Mouse (Mus musculus) embryonic fibroblast, embryonic 13.5 days (primary cell): Measurements from ENCODE around the gene Tnrc6a.

Source experiments
- CTCF ChIP-seq: IDR thresholded peaks from 2 replicates; pipeline ENCODE4 v1.5.1; 2011; ENCODE audit warnings: mild to moderate bottlenecking, control low read depth, low read length, moderate library complexity, borderline replicate concordance; ENCODE audit not compliant: insufficient read depth
- POLR2A ChIP-seq: IDR thresholded peaks from 2 replicates; pipeline ENCODE4 v1.6.1; 2011; ENCODE audit warnings: low read depth, mild to moderate bottlenecking, control low read depth, low read length, moderate library complexity

GRCm38 (mm10) chr7:123244833-123245232, 121.1 kb downstream of the Tnrc6a start:
- TF ChIP-seq CTCF = no peak
- TF ChIP-seq POLR2A = no peak
